In the genomic region with DNA sequence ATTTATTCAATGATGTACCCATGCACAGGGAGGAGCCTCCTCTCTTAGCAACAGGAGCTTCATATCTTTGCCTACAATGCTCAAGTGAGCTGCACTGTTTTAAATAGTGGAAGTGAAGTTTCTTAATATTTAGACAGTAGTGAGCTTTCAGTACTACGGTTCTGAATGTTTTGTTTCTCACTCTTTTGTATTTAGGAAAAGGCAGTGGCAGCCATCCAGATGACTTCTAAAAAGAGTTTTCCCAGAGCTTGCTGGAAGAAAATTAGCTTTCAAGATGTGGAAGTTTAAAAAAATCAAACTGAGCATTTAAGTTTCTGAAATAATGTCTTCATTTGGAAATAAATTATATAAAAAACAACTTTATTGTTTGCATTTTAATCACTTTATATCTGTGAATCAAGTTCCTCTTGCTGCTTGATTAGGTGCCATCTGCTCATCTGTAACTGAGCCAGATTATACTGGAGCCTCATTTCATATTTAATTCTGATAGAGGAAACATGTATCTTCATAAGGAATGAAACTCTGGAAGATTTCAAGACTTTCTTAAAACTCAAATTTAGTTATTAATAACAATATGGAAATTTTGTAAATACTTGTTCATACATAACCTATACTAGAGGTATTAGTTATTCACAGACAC, we compare ENCODE assay signal across 7 mouse cellular contexts.
A peak's percentile ranks its signal among the peaks of the same experiment; 100 is the strongest.
DNase-seq lines count a peak whose midpoint lies in the region.

No protein-coding gene starts in this region.

- intact Hi-C loops in heart, postnatal 14 days (cut with DNase I), result no loop called here

- peak; percentile 1 to 2 for DNase-seq in heart, adult 18-20 months
- no peak for DNase-seq in heart, postnatal 14 days
- DNase-seq in lung, postnatal 10 days, result peak; percentile 22
- no peak for DNase-seq in lung, adult 18-20 months
- peak; percentile 68 to 84 for DNase-seq in cerebellum, postnatal 14 days
- peak; percentile 3 for DNase-seq in right cerebral cortex, postnatal 14 days
- DNase-seq in adrenal gland, postnatal 14 days, result no peak

Comparison
In these comparisons a context has a peak if more than half of its experiments do, and no peak if none do; other contexts are left out.
1. DNase-seq: peak in heart, adult 18-20 months (2 of 2), lung, postnatal 10 days (single experiment), cerebellum, postnatal 14 days (2 of 2) and right cerebral cortex, postnatal 14 days (single experiment); none in heart, postnatal 14 days (0 of 2), lung, adult 18-20 months (0 of 2) and adrenal gland, postnatal 14 days (single experiment).